Mouse (Mus musculus) cortical plate, adult 2 months (tissue): Measurements from ENCODE around the gene Bhlha15.

ENCODE experiments used
- CTCF ChIP-seq: fragments of 200-500 bp; IDR thresholded peaks from 2 replicates; pipeline ENCODE4 v1.5.1; 2011; ENCODE audit warnings: mild to moderate bottlenecking, control low read depth, low read length; ENCODE audit not compliant: insufficient read depth; ENCODE audit errors: extremely low read depth
- POLR2A ChIP-seq: fragments of 200-500 bp; IDR thresholded peaks from 2 replicates; pipeline ENCODE4 v1.6.1; 2011; ENCODE audit warnings: mild to moderate bottlenecking, low read length, control low read depth; ENCODE audit not compliant: insufficient read depth; ENCODE audit errors: extremely low read depth

DNA sequence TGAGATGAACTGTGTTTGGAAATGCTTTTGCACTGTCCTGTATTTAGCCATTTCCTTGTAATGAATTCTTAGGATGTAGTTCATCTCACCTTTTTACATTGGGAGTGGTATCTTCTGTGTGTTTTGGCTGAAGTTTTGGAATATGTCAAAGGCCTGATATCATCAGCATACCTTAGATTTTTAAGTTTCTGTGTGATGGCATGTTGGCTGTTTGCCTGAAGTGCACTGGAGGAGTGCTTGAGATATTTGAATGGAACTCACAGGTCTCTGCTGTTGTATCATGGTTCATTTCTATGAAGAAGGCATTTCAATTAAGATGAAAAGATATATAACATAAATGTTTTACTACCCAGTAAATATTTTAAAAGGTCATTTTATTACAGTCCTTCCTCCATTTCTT is 43.2 kb upstream of the Bhlha15 start:
- no peak for TF ChIP-seq CTCF
- no peak for TF ChIP-seq POLR2A
